Mouse (Mus musculus): ENCODE results near the gene Abcb10. TPM values are rescaled to one million over a fixed set of nuclear protein-coding genes. Genes with fewer than 3 reads are reported as not detected.

Gene Abcb10
- 24.3 TPM for polyA plus RNA-seq (2014; fragmentation: Illumina TruSeq; extraction: RNeasy Lipid Tissue Mini Kit (QIAGEN cat#74804); ENCODE audit: low read depth, low replicate concordance)

DNA sequence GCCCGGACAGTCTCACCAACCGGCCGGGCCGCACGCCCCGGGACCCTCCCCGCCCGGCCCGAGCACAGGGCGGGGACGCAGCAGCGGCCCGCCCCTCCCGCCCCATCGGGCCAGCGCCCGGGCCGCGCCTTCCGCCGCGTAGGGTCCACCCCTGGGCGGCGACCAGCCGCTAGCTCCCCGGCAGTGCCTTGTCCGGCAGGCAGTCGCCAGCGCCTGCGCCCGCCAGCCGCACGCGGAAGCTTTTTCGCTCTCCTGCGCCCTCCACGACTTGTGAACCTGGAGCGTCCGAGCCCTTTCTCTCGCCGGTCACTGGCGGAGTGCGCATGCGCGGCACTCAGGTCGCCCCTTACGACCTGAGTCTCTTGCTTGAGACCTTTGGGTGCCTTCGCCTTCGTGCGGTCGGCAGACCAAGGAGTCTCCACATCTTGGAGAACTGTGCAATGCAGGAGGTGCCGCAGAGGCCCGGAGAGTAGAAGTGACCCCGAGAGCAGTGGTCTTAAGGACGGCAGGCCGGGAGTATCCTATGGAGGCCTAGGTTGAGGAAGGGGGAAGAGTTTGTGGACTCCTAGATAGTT is at the start of gene Abcb10:
Gene Abcb10, minus strand, starts transcription at position 297 of the 575 bp plus-strand sequence.

GRCm38 (mm10) chr8:124021237-124022227 is 38.6 kb upstream of the Abcb10 start, which contains the start of the genes Taf5l and Urb2:
TSS of gene Taf5l (minus strand) at chr8:124021397.
TSS of gene Urb2 (plus strand) at chr8:124021508.

GRCm38 (mm10) chr8:123948942-123949685 is 33.8 kb downstream of the Abcb10 start, which contains the start of gene Nup133:
TSS of gene Nup133 (minus strand) at chr8:123949265.

Other genes with a start within 250 kb of the Abcb10 start
- 4.2 TPM for gene Rab4a, start 177.1 kb downstream of the Abcb10 start, polyA plus RNA-seq (2014; fragmentation: Illumina TruSeq; extraction: RNeasy Lipid Tissue Mini Kit (QIAGEN cat#74804); ENCODE audit: low read depth, low replicate concordance)
- gene Ccsap, start 122.9 kb downstream of the Abcb10 start, polyA plus RNA-seq (2014; fragmentation: Illumina TruSeq; extraction: RNeasy Lipid Tissue Mini Kit (QIAGEN cat#74804); ENCODE audit: low read depth, low replicate concordance), result 0.37 TPM
- 202 TPM for gene Acta1, start 88.4 kb downstream of the Abcb10 start, polyA plus RNA-seq (2014; fragmentation: Illumina TruSeq; extraction: RNeasy Lipid Tissue Mini Kit (QIAGEN cat#74804); ENCODE audit: low read depth, low replicate concordance)
- gene Nup133, start 33.9 kb downstream of the Abcb10 start, polyA plus RNA-seq (2014; fragmentation: Illumina TruSeq; extraction: RNeasy Lipid Tissue Mini Kit (QIAGEN cat#74804); ENCODE audit: low read depth, low replicate concordance), result 9.2 TPM
- gene Taf5l, start 38.3 kb upstream of the Abcb10 start, polyA plus RNA-seq (2014; fragmentation: Illumina TruSeq; extraction: RNeasy Lipid Tissue Mini Kit (QIAGEN cat#74804); ENCODE audit: low read depth, low replicate concordance), result 14.4 TPM
- gene Urb2, start 38.4 kb upstream of the Abcb10 start, polyA plus RNA-seq (2014; fragmentation: Illumina TruSeq; extraction: RNeasy Lipid Tissue Mini Kit (QIAGEN cat#74804); ENCODE audit: low read depth, low replicate concordance), result 3.8 TPM
- 11.9 TPM for gene Galnt2, start 248.3 kb upstream of the Abcb10 start, polyA plus RNA-seq (2014; fragmentation: Illumina TruSeq; extraction: RNeasy Lipid Tissue Mini Kit (QIAGEN cat#74804); ENCODE audit: low read depth, low replicate concordance)

Data from heart, adult 10 weeks (tissue).